Comparison of ENCODE assay signal across 16 mouse cellular contexts in the genomic region with DNA sequence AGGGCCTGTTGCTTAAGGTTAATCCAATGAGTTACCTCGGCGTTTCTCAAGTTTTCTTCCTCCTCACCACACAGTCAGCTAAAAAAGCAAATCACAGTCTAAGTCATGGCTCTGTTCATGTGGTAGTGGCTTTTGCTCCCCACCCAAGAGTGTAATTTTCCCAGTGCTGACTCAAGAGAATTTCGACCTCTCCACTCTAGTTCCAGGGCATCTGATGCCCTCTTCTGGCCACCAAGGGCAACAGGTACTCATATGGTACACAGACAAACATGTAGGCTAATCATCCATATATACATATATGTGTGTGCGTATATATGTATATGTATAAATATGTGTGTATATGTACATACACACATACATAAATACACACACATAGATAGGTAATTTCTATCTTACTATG. TPM values are rescaled to one million over a fixed set of nuclear protein-coding genes. Genes with fewer than 3 reads are reported as not detected.
DNase-seq lines count a peak whose midpoint lies in the region; ATAC-seq and TF ChIP-seq lines count a peak whose summit lies in the region.
"Had no signal": no experiment of that assay in that cellular context is flagged by ENCODE, and none has a peak within 500 bp of the region (broad histone marks: within the 10 kb centered on the region; RNA-seq: fewer than 3 reads in every experiment).

No protein-coding gene starts in this region.

- TF ChIP-seq RAD21 in CH12.LX (IDR thresholded peaks at IDR 0.05; ENCODE audit: low read depth, low read length): peak; percentile 65

- no peak overlapping the region for H3K4me2 ChIP-seq in kidney, embryonic 14.5 days (replicated peaks; ENCODE audit: low read depth, low read length)
- no peak overlapping the region for H3K4me2 ChIP-seq in CH12.LX (ENCODE audit: insufficient read depth, low read depth, poor library complexity, severe bottlenecking)
- H3K4me2 ChIP-seq: liver, embryonic 13.5 days had no signal

- 91% methylated on average over 4 of the region's 4 CpGs for WGBS in kidney, adult 2 months
- WGBS in kidney, embryonic 14.5 days: 86% methylated on average over 4 of the region's 4 CpGs
- 63% methylated on average over 4 of the region's 4 CpGs for WGBS in bone marrow, adult 2 months

- no peak for ATAC-seq in kidney, embryonic 14.5 days (ENCODE audit: low FRiP score, low TSS enrichment)
- ATAC-seq in inflammation-experienced regulatory T-cells, adult 6 months: no peak

- TF ChIP-seq EP300 in CH12.LX (IDR thresholded peaks at IDR 0.05; ENCODE audit: low read length): no peak

- DNase-seq in kidney, adult 2 months: no peak
- peak; percentile 37 for DNase-seq in 3134 (ENCODE audit: extremely low read depth, insufficient read length, low spot score)
- peak; percentile 40 for DNase-seq in CH12.LX (ENCODE audit: extremely low read depth)
- DNase-seq in ovary, postnatal 10 days (ENCODE audit: low spot score): no peak
- DNase-seq in adrenal gland, postnatal 36 days: no peak
- DNase-seq: heart, adult 18-20 months; liver, embryonic 13.5 days had no signal

- H3K27ac ChIP-seq in kidney, adult 2 months (ENCODE audit: insufficient read depth, low read depth, low read length): no peak overlapping the region
- H3K27ac ChIP-seq in kidney, embryonic 14.5 days (ENCODE audit: low read depth, low read length): no peak overlapping the region
- no peak overlapping the region for H3K27ac ChIP-seq in CH12.LX (ENCODE audit: insufficient read depth, low read depth)
- H3K27ac ChIP-seq in bone marrow, adult 2 months (ENCODE audit: control insufficient read depth, insufficient read depth, low read depth, low read length, poor library complexity): no peak overlapping the region
- H3K27ac ChIP-seq: liver, embryonic 13.5 days had no signal

- dilution Hi-C loops in CH12.LX (cut with MboI; ENCODE audit: extremely low pct_ligation_motif_present, extremely low pct_unique_long_range_greater_than_20kb, low sequenced_read_pairs): no loop called here

- H3K4me1 ChIP-seq in kidney, adult 2 months (ENCODE audit: control insufficient read depth, insufficient read depth, low read length): no peaks in the 10 kb centered on the region
- peaks cover 3% of the 10 kb centered on the region; the same call in 1 of the 2 replicates for H3K4me1 ChIP-seq in kidney, embryonic 14.5 days (ENCODE audit: control insufficient read depth, insufficient read depth, low read length)
- H3K4me1 ChIP-seq in CH12.LX (ENCODE audit: control insufficient read depth in 1 of 2, insufficient read depth in 2 of 2): peaks cover 0 to 4% of the 10 kb centered on the region in 2 experiments; a peak in 2 of 4 replicates
- H3K4me1 ChIP-seq in bone marrow, adult 2 months (ENCODE audit: control insufficient read depth, insufficient read depth, low read length): no peaks in the 10 kb centered on the region; the same call in none of the 2 replicates
- H3K4me1 ChIP-seq: liver, embryonic 13.5 days had no signal

- H3K9ac ChIP-seq in kidney, embryonic 14.5 days (ENCODE audit: low read depth, low read length): no peak overlapping the region
- H3K9ac ChIP-seq in CH12.LX (ENCODE audit: insufficient read depth, low read depth): no peak overlapping the region
- H3K9ac ChIP-seq: liver, embryonic 13.5 days had no signal

- H3K9me3 ChIP-seq in kidney, embryonic 14.5 days (ENCODE audit: control insufficient read depth, low read length): no peaks in the 10 kb centered on the region
- no peaks in the 10 kb centered on the region for H3K9me3 ChIP-seq in CH12.LX (replicated peaks; ENCODE audit: low read length)
- H3K9me3 ChIP-seq: liver, embryonic 13.5 days had no signal

- no peaks in the 10 kb centered on the region for H3K36me3 ChIP-seq in kidney, adult 2 months (ENCODE audit: control insufficient read depth, insufficient read depth, low read length)
- H3K36me3 ChIP-seq in kidney, embryonic 14.5 days (ENCODE audit: control insufficient read depth, insufficient read depth, low read length): no peaks in the 10 kb centered on the region
- no peaks in the 10 kb centered on the region for H3K36me3 ChIP-seq in CH12.LX (replicated peaks in 1 of 2; ENCODE audit: control insufficient read depth in 1 of 2, insufficient read depth in 1 of 2, low read length in 1 of 2)
- H3K36me3 ChIP-seq: liver, embryonic 13.5 days had no signal

- TF ChIP-seq POLR2A in kidney, adult 2 months (IDR thresholded peaks at IDR 0.05; ENCODE audit: low read depth, low read length): no peak
- TF ChIP-seq POLR2A in CH12.LX (IDR thresholded peaks at IDR 0.05; ENCODE audit: low read depth, low read length): no peak
- TF ChIP-seq POLR2A in bone marrow, adult 2 months (IDR thresholded peaks at IDR 0.05; ENCODE audit: borderline replicate concordance, control insufficient read depth, low read depth, low read length): no peak

- H3K4me3 ChIP-seq in kidney, adult 2 months (ENCODE audit: insufficient read depth, low read depth, low read length): no peak overlapping the region
- no peak overlapping the region for H3K4me3 ChIP-seq in kidney, embryonic 14.5 days (ENCODE audit: low read length)
- H3K4me3 ChIP-seq in CH12.LX (replicated peaks in 1 of 3; ENCODE audit: low read depth in 2 of 3, low read length in 2 of 3, poor library complexity in 1 of 3): no peak overlapping the region
- H3K4me3 ChIP-seq in bone marrow, adult 2 months (replicated peaks; ENCODE audit: control insufficient read depth, low read depth, low read length): no peak overlapping the region
- H3K4me3 ChIP-seq: liver, embryonic 13.5 days had no signal

- in situ Hi-C loops in CH12.LX (cut with MboI; ENCODE audit: low pct_ligation_motif_present, low pct_unique_long_range_greater_than_20kb, low sequenced_read_pairs): loop anchor here (5.0 kb wide), 1 partner anchor 126 kb away; no protein-coding TSS in a partner anchor

- TF ChIP-seq CTCF in kidney, adult 2 months (conservative IDR thresholded peaks at IDR 0.05; ENCODE audit: insufficient read depth, insufficient read length, low read depth, low read length): peak; percentile 46
- TF ChIP-seq CTCF in CH12.LX (conservative IDR thresholded peaks at IDR 0.05 in 1 of 2, IDR thresholded peaks at IDR 0.05 in 1 of 2; ENCODE audit: low read depth in 2 of 2, low read length in 2 of 2): peak in 1 of 2 experiments; percentile 65; a peak in 3 of 4 replicates
- peak; percentile 30 for TF ChIP-seq CTCF in bone marrow, adult 2 months (IDR thresholded peaks at IDR 0.05; ENCODE audit: control insufficient read depth, insufficient read depth, low read length)

- no peaks in the 10 kb centered on the region for H3K79me2 ChIP-seq in CH12.LX (replicated peaks; ENCODE audit: control insufficient read depth, extremely low read depth, insufficient read depth, poor library complexity, severe bottlenecking)

- no peaks in the 10 kb centered on the region for H3K27me3 ChIP-seq in kidney, adult 2 months (replicated peaks; ENCODE audit: control insufficient read depth, insufficient read depth, low read length)
- H3K27me3 ChIP-seq in kidney, embryonic 14.5 days (ENCODE audit: control insufficient read depth, insufficient read depth, low read length): no peaks in the 10 kb centered on the region
- H3K27me3 ChIP-seq in CH12.LX (replicated peaks): no peaks in the 10 kb centered on the region
- H3K27me3 ChIP-seq: liver, embryonic 13.5 days had no signal

RNA-seq across cellular contexts. Expression of gene Cxcl3, which starts 2.2 kb away (rescaled TPM):
- polyA plus RNA-seq in kidney, adult 2 months (2012; rRNA removed): 0.12 TPM in 1 of 2 replicates, not detected in the other
- not detected in 2 replicates for polyA plus RNA-seq in kidney, embryonic 14.5 days (2014; fragmentation: Nextera tagmentation; extraction: Ambion mirVana)
- total RNA-seq in CH12.LX (2012; rRNA removed): not detected in 2 replicates
- total RNA-seq in CH12.LX (2014; rRNA removed): not detected in 2 replicates
- not detected in 2 replicates for polyA plus RNA-seq in CH12.LX (2012; ENCODE audit: insufficient read length, low read depth)
- not detected in 2 replicates for polyA plus RNA-seq in bone marrow, adult 2 months (2011; ENCODE audit: insufficient read depth, insufficient read length, low replicate concordance, missing spikeins)
- total RNA-seq in adrenal gland, postnatal 36 days (2021): not detected
- 1 to 10 TPM in 1 of 3 experiments, not detected in 2; 1.5 TPM for polyA plus RNA-seq in inflammation-experienced regulatory T-cells, adult 6 months (2017; shearing (Covaris generic))
- total RNA-seq: heart, adult 18-20 months; heart, postnatal 25 days; left cerebral cortex, postnatal 10 days had no signal
- polyA plus RNA-seq: frontal cortex, adult 2 months; intestine, embryonic 14.5 days; large intestine, adult 2 months; liver, embryonic 13.5 days had no signal

RNA-seq across cellular contexts. Expression of gene Cxcl15, which starts 6.2 kb away (rescaled TPM):
- not detected in 2 replicates for polyA plus RNA-seq in kidney, adult 2 months (2012; rRNA removed)
- not detected in 2 replicates for polyA plus RNA-seq in kidney, embryonic 14.5 days (2014; fragmentation: Nextera tagmentation; extraction: Ambion mirVana)
- total RNA-seq in CH12.LX (2012; rRNA removed) (not detected in 2 replicates), CH12.LX (2014; rRNA removed) (not detected in 2 replicates)
- polyA plus RNA-seq in CH12.LX (2012; ENCODE audit: insufficient read length, low read depth): not detected in 2 replicates
- polyA plus RNA-seq in bone marrow, adult 2 months (2011; ENCODE audit: insufficient read depth, insufficient read length, low replicate concordance, missing spikeins): not detected in 2 replicates
- total RNA-seq in adrenal gland, postnatal 36 days (2021): not detected
- polyA plus RNA-seq in inflammation-experienced regulatory T-cells, adult 6 months (2017; shearing (Covaris generic)): not detected
- total RNA-seq: heart, postnatal 25 days; left cerebral cortex, postnatal 10 days had no signal
- polyA plus RNA-seq: frontal cortex, adult 2 months; large intestine, adult 2 months; liver, embryonic 13.5 days; spleen, adult 2 months had no signal

RNA-seq across cellular contexts. Expression of gene Pf4, which starts 15.9 kb away (rescaled TPM):
- polyA plus RNA-seq in kidney, adult 2 months (2012; rRNA removed): 8.3 and 9.8 TPM in 2 replicates
- 28.2 and 35.1 TPM in 2 replicates for polyA plus RNA-seq in kidney, embryonic 14.5 days (2014; fragmentation: Nextera tagmentation; extraction: Ambion mirVana)
- not detected in 2 replicates for total RNA-seq in CH12.LX (2012; rRNA removed)
- total RNA-seq in CH12.LX (2014; rRNA removed): not detected in 2 replicates
- polyA plus RNA-seq in CH12.LX (2012; ENCODE audit: insufficient read length, low read depth): not detected in 2 replicates
- 274 and 431 TPM in 2 replicates for polyA plus RNA-seq in bone marrow, adult 2 months (2011; ENCODE audit: insufficient read depth, insufficient read length, low replicate concordance, missing spikeins)
- total RNA-seq in adrenal gland, postnatal 36 days (2021): 10 to 100 TPM; 13.5 to 20.6 TPM
- polyA plus RNA-seq in inflammation-experienced regulatory T-cells, adult 6 months (2017; shearing (Covaris generic)): not detected

RNA-seq across cellular contexts. Expression of gene Ppbp, which starts 19.8 kb away (rescaled TPM):
- 1.2 and 1.5 TPM in 2 replicates for polyA plus RNA-seq in kidney, adult 2 months (2012; rRNA removed)
- polyA plus RNA-seq in kidney, embryonic 14.5 days (2014; fragmentation: Nextera tagmentation; extraction: Ambion mirVana): 1.9 and 3.4 TPM in 2 replicates
- not detected in 2 replicates for total RNA-seq in CH12.LX (2012; rRNA removed)
- total RNA-seq in CH12.LX (2014; rRNA removed): not detected in 2 replicates
- not detected in 2 replicates for polyA plus RNA-seq in CH12.LX (2012; ENCODE audit: insufficient read length, low read depth)
- 311 and 487 TPM in 2 replicates for polyA plus RNA-seq in bone marrow, adult 2 months (2011; ENCODE audit: insufficient read depth, insufficient read length, low replicate concordance, missing spikeins)
- total RNA-seq in adrenal gland, postnatal 36 days (2021): 1 to 10 TPM; 1.5 to 2.7 TPM
- polyA plus RNA-seq in inflammation-experienced regulatory T-cells, adult 6 months (2017; shearing (Covaris generic)): under 1 TPM in 1 of 3 experiments, not detected in 2; 0.67 TPM
- total RNA-seq: left cerebral cortex, postnatal 10 days had no signal

RNA-seq across cellular contexts. Expression of gene Cxcl5, which starts 29.0 kb away (rescaled TPM):
- polyA plus RNA-seq in kidney, adult 2 months (2012; rRNA removed): 0.05 TPM in 1 of 2 replicates, not detected in the other
- polyA plus RNA-seq in kidney, embryonic 14.5 days (2014; fragmentation: Nextera tagmentation; extraction: Ambion mirVana): 0.14 TPM in 1 of 2 replicates, not detected in the other
- total RNA-seq in CH12.LX (2012; rRNA removed): not detected in 2 replicates
- total RNA-seq in CH12.LX (2014; rRNA removed): not detected in 2 replicates
- polyA plus RNA-seq in CH12.LX (2012; ENCODE audit: insufficient read length, low read depth): not detected in 2 replicates
- 2.7 and 5.4 TPM in 2 replicates for polyA plus RNA-seq in bone marrow, adult 2 months (2011; ENCODE audit: insufficient read depth, insufficient read length, low replicate concordance, missing spikeins)
- total RNA-seq in adrenal gland, postnatal 36 days (2021): not detected
- polyA plus RNA-seq in inflammation-experienced regulatory T-cells, adult 6 months (2017; shearing (Covaris generic)): not detected
- total RNA-seq: left cerebral cortex, postnatal 10 days had no signal

Comparison
In these comparisons a context has a peak if more than half of its experiments do, and no peak if none do; other contexts are left out.
1. DNase-seq: peak in 3134 (single experiment) and CH12.LX (single experiment); none in kidney, adult 2 months (single experiment), ovary, postnatal 10 days (single experiment) and adrenal gland, postnatal 36 days (0 of 2).